Mouse (Mus musculus): Measurements from ENCODE around the gene Psmg1. TPM values are rescaled to one million over a fixed set of nuclear protein-coding genes. Genes with fewer than 3 reads are reported as not detected.

Gene Psmg1
- total RNA-seq, 2 experiments from 2014 or later, result 13.7 to 15.6 TPM

GRCm38 (mm10) chr16:95953159-95953650 lies 37.6 kb downstream of the Psmg1 start:
- no peak overlapping the region for H3K4me3 ChIP-seq
- no peak for TF ChIP-seq CTCF (conservative IDR thresholded peaks at IDR 0.05)
- DNase-seq (ENCODE audit: low spot score in 2 of 2), result no peak
- H3K27ac ChIP-seq, result no peak overlapping the region

- no peak for TF ChIP-seq CTCF (conservative IDR thresholded peaks at IDR 0.05)
- Histone ChIP-seq H3K27ac (no peak overlapping the region), H3K4me3 (no peak overlapping the region)
- no peak for DNase-seq (ENCODE audit: low spot score in 2 of 2)
Measured at GRCm38 (mm10) chr16:95951471-95951870, 39.3 kb downstream of the Psmg1 start.

GRCm38 (mm10) chr16:95945389-95946311 lies 45.1 kb downstream of the Psmg1 start:
- peak; percentile 99 for TF ChIP-seq CTCF (conservative IDR thresholded peaks at IDR 0.05)
- Histone ChIP-seq H3K27ac (no peak overlapping the region), H3K4me3 (no peak overlapping the region)
- DNase-seq (ENCODE audit: low spot score in 2 of 2), result peak; percentile 65 to 72

GRCm38 (mm10) chr16:95943186-95943585 lies 47.6 kb downstream of the Psmg1 start:
- Histone ChIP-seq H3K27ac (no peak overlapping the region), H3K4me3 (no peak overlapping the region)
- no peak for DNase-seq (ENCODE audit: low spot score in 2 of 2)
- no peak for TF ChIP-seq CTCF (conservative IDR thresholded peaks at IDR 0.05)

GRCm38 (mm10) chr16:95941575-95941974 lies 49.2 kb downstream of the Psmg1 start:
- no peak overlapping the region for H3K4me3 ChIP-seq
- DNase-seq (ENCODE audit: low spot score in 2 of 2), result no peak
- no peak overlapping the region for H3K27ac ChIP-seq
- TF ChIP-seq CTCF (conservative IDR thresholded peaks at IDR 0.05), result no peak

- TF ChIP-seq CTCF (conservative IDR thresholded peaks at IDR 0.05), result no peak
- DNase-seq (ENCODE audit: low spot score in 2 of 2), result no peak
- H3K4me3 ChIP-seq, result no peak overlapping the region
- H3K27ac ChIP-seq, result no peak overlapping the region
Measured at GRCm38 (mm10) chr16:95935495-95935961, 55.2 kb downstream of the Psmg1 start.

- no peak for DNase-seq (ENCODE audit: low spot score in 2 of 2)
- H3K4me3 ChIP-seq, result no peak overlapping the region
- no peak for TF ChIP-seq CTCF (conservative IDR thresholded peaks at IDR 0.05)
- no peak overlapping the region for H3K27ac ChIP-seq
Measured at GRCm38 (mm10) chr16:95932860-95933259, 57.9 kb downstream of the Psmg1 start.

DNA sequence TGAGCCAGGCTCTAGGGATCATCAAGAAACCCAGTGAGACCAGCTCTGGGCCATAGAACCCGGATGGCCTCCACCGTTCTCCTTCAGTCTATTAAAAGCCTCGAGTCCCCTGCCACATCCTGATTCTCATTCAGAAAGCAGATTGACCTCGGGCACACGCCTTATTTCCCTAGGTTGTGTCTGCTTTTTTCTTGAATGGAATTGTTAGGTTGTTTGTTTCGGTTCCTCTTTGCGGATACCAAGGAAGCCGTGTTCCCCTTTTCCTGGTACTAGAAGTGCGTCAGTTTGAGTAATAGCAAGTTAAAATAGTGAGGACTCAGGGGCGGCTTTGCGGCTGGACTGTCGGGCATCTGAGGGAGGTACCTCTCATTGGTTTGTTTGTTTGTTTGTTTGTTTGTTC lies 59.3 kb downstream of the Psmg1 start:
- DNase-seq (ENCODE audit: low spot score in 2 of 2), result no peak
- H3K27ac ChIP-seq, result no peak overlapping the region
- no peak overlapping the region for H3K4me3 ChIP-seq
- TF ChIP-seq CTCF (conservative IDR thresholded peaks at IDR 0.05), result no peak

Small RNA genes within 50 kb of the gene (microRNA-seq; reads per million reads assigned to microRNA genes)
- gene Gm27833, result 0 reads per million in 2 experiments

Other genes starting within 250 kb of the Psmg1 start
- 100 to 1,000 TPM; 141 to 150 TPM for gene Brwd1, start 91.6 kb upstream of the Psmg1 start, total RNA-seq (2021)
- 10 to 100 TPM; 68.5 to 73.7 TPM for gene Hmgn1, start 136.8 kb upstream of the Psmg1 start, total RNA-seq (2021)
- gene Wrb, start 154.4 kb upstream of the Psmg1 start, total RNA-seq (2021), result 10 to 100 TPM; 66.8 to 69.8 TPM
- 1 to 10 TPM; 2.4 to 2.7 TPM for gene Lca5l, start 201.3 kb upstream of the Psmg1 start, total RNA-seq (2021)
- gene Sh3bgr, start 209.5 kb upstream of the Psmg1 start, total RNA-seq (2021), result 1 to 10 TPM; 2.1 to 3.3 TPM
- 10 to 100 TPM; 54.5 to 57.4 TPM for gene B3galt5, start 244.8 kb upstream of the Psmg1 start, total RNA-seq (2021)

Data from layer of hippocampus, adult 2 months (tissue).